Mouse (Mus musculus) spleen, postnatal 14 days (tissue): ENCODE measurements around the gene Hist1h2bk.

ENCODE experiments used
- DNase-seq, 2 experiments: peaks; one replicate each; pipeline ENCODE4 v3.0.0; 2021 to 2022; ENCODE audit warnings: low spot score in 2 of 2

Gene Hist1h2bk

DNA sequence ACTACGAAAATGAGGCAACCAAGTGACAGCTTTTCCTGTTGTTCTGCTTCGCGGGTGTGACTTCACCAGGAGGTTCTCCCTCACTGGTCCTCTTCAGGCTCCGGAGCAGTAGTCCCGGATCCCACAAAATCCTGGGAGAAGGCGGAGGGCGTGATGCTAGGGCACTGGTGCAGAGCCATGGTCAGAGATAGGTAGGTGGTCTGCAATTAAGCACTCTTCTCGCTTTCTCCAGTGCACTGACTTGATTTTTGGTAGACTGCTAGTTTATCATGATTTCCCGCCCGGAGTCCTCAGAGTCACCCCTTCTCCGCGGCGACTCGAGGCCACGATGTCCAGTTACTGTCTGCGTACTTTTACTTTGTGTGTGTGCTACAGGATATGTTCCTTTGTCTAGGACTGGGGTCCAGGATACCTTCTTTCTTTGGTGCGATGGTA lies 21.2 kb upstream of the Hist1h2bk start:
- DNase-seq: no peak

DNA sequence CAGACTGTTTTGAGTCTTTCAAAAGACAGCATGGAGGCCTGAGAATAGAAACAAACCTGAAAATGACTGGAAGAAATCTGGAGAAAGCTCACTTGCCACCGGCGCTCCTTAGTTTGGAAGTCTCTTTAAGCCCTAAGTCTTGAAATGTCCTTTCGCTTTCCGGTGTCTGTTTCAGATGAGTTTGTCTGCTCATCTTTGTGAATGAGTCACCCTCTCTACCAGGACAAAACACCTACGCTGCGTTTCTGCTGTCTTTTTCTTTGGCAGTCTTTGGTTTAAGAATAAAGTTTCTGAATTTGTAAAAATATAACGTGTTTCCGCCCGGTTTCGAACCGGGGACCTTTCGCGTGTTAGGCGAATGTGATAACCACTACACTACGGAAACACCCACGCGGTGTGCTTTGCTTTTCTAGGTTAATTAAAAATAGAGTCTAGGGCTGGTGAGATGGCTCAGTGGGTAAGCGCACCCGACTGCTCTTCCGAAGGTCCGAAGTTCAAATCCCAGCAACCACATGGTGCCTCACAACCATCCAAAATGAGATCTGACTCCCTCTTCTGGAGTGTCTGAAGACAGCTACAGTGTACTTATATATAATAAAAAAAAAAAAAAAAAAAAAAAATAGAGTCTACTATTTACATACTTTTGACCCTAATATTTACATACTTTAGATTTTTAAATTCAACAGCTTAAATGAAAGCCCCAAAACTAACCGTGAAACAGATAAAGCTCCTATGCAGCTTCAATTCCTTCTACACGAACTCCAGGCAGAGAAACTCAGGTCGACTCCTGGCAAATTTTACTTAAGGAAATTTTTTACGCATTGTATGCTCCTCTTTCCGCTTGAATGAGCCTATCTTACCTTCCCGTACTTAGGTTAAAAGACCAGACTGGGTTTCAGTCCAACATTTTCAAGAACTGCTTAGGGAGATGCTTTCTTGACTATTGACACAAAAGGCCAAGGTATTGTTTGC lies 19.9 kb upstream of the Hist1h2bk start:
- DNase-seq: peak; percentile 62 to 80

DNA sequence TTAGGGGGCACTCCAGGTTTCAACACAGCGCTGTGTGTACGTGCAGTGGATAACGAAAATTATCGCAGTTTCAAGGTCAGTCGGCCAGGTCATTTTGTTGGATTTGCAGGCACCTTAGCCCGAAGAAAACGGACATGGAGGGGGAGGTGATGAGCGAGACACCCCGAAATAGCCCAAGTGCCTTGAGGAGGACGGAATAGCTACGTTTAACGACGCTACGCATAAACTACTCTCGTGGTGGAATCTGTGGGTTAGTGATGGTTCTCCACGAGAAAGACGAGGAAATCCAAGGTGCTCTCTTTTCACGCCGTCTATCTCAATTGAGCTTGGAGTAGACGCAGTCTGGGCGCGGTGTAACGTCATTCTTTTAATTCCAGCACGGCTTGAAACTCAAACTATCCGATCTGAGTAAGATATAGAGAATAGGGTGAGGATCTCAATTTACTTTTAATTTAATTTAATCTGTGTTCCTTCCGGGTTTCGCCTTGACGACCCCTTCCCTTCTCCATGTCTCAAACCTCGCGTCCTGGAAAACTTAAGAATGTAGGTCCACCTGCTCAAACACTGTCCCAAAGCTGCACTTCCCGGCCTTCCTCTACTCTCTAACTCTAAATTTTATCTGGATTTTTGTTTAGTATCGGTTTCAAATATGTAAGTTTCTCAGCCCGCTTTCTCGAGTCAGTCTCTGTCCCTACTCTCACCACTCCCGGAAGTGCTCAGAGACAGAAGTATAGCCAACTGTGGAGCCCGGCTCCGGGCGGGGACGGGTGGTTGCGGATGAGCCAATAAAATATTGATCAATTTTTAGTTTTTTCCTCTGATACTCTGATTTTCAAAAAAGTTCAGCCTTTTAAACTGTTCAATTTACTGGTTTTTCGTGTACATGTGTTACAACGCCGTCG lies 15.5 kb upstream of the Hist1h2bk start:
- DNase-seq: peak in 1 of 2 experiments; percentile 45

DNA sequence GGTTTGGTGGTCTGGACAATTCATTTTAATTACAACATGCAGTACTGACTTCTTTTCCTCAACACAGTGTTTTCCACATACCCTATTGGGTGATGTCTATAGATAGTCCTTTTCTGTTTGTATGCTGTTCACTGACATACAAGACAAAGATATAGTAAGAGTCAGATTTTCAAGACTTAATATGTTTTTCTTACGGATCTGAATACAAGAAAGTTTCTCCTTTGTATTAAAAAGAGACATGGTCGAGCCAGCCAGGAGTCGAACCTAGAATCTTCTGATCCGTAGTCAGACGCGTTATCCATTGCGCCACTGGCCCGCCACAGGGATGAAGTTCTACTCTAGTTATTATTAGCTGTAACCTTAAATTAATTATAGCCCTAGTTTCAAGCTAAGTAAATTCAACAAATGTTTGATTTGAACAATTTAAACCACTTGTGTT lies 14.8 kb upstream of the Hist1h2bk start:
- peak; percentile 53 to 65 for DNase-seq

DNA sequence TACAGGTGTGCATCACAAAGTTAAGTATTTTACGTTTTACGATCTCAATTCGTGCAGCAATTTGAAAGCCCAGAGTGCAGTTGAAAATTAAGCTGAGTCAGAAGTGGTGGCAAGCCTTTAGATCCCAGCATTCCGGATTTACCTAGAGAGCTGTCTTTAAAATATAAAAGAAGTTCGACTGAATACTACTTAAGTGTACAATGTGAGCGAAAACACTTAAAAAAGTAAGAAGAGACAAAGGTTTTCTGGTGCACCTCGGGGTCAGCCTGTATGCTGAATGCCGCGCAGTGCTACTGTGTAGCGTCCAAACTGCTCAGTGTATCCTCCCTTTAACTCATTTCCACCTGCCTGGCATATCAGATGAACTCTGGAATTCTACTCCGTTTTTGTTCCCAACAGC lies 14.1 kb upstream of the Hist1h2bk start:
- no peak for DNase-seq

DNA sequence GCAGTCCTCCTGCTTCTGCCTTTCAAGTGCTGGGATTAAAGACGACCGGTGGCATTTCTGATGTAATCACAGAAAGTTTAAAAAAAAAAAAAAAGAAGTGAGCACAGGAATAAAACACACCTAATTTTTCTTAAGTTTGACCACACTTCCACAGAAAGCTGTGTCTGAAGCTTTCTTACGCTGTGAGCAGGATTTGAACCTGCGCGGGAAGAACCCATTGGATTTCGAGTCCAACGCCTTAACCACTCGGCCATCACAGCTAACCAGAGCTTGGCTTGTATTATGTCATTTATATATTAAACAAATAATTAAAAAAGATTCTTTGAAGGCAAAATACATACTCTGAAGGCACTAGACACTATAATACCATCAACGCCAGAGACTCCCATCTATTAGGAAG lies 13.4 kb upstream of the Hist1h2bk start:
- DNase-seq: peak; percentile 70 to 77

DNA sequence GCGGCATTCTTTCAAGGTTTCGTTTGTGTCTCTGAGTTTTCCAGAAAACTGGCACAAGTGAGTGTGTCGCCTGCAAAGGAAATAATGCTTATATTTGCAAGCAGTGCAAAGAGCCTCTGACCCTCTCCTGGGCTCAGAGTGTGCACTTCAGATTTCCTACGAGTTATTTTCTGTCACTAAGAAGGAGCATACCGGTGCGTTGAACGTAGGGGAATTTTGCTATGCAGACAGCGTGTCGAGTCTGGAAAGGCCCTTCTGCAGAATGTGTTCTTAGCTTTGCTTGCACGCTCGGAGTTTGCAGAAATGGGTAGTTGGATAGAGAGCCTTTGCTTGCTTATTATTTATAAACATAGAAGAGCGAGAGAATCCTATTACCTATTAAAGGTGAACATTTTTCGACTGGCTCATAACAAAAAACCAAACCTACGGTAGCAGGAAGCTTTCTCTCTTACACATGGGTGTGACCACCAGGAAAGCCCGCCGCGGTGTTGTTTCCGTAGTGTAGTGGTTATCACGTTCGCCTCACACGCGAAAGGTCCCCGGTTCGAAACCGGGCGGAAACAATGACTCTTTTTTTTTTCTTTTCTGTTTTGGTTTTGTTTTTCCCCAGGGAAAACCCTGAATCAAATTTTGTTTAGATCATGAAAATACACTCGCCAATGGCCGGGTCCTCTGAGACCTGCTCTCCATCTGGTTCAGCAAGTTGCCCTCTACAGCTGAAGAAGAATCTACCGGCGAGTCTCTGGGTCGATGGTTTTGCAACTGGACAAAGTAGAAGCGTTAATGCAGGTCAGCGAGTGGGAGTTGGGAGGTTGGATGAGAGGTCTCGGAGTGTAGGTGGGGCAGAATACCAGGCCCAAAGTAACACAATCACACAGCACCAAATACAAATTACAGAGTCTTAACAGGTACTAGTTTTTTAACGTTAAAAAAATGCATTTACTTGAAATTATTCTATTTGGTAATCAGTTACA lies 9.3 kb upstream of the Hist1h2bk start:
- peak; percentile 74 to 88 for DNase-seq

DNA sequence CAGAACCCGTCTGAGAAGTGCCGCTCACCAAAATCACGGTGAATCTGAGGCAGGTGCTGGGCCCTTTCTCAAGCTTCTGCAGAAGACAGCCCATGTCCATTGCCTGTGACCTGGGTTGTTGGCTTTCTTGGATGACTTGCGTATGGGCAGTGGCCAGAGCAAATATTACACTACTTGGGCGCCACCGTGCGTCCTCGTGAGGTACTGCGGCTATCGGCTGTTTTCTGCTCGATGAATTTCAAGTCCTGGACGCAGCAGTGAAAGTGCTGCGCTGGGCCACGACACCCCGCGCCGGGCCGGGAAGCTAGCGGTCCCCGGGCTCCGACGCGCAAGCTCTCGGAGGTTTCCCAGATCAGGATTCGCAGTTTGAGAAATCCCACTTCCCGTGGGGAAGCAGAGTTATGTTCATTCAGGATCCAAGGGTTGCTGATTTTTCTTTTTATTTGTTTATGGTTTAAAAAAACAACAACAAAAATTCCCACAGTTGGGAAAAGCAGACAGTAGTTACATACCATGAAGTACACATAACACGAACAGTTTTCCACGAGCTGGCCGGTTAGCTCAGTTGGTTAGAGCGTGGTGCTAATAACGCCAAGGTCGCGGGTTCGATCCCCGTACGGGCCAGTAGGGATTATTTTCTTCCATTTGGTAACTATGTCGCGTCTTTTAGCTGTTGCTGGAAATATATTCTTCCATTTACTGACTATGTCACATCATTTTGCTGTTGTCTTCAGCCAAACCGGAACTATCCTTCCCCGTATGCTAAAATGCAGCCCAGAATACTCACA lies 6.8 kb upstream of the Hist1h2bk start:
- peak; percentile 92 to 96 for DNase-seq

DNA sequence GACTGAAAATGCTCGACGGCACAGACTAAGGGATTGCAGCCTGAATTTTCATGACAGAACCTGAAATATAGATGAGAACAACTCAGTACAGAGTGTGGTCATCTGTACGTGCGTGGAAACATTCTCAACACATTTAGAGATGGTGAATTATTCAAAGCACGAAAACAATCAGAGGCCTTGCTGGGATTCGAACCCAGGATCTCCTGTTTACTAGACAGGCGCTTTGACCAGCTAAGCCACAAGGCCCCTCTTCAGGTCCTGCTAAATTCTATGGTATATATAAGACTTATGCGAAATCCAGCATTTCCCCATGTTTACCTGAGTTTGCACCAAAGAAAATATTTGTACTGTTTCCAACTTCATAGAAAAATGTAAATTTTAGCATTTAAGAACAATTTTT lies 5.7 kb upstream of the Hist1h2bk start:
- no peak for DNase-seq

DNA sequence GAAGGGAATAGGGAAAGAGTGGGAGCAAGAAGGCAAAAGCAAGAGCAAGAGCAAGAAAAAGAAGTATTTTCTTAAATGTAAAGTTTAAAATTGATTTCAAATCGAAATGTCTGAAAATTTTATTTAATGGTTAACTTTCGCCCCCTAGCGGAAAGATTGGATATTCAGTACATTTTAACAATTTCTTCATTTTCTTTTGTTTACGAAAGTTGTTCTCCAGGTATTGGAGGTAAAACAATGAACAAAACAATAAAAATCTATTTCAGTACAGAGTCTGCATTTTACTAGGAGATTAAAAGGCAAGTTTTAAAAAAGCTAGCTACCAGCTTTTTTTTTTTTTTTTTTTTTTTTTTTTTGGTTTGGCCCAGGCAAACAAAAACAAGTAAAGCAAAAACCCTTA lies 5.2 kb upstream of the Hist1h2bk start:
- DNase-seq: no peak

DNA sequence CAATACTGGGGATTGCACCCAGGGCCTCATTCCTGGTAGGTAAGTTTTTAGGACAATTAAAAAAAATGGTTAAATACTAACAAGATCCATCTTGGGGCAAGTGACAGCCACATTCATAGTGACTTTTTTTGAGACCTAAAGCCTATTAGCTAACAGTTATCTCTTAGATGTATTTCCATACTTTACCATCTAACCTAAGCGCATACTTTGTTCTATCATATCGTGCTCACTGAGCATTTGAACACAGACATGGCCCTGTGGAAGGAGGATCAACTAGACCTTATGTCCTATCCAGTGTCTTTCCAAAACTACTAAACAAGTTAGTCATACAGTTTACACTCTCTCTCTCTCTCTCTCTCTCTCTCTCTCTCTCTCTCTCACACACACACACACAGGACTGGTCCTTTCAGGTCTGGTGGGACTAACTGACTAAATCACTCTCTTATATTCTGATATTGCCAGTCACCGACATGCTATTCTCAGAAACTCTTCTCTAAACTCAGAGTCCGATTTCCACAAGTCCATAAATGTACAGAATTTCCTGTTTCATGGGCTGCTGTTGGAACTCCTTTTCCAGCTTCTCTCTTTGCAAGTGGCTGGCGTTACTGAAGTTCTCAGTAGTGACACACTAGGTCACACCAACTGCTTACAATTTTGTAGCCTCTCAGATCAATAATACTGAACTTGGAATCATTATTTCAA lies 1.8 kb upstream of the Hist1h2bk start:
- DNase-seq: no peak

DNA sequence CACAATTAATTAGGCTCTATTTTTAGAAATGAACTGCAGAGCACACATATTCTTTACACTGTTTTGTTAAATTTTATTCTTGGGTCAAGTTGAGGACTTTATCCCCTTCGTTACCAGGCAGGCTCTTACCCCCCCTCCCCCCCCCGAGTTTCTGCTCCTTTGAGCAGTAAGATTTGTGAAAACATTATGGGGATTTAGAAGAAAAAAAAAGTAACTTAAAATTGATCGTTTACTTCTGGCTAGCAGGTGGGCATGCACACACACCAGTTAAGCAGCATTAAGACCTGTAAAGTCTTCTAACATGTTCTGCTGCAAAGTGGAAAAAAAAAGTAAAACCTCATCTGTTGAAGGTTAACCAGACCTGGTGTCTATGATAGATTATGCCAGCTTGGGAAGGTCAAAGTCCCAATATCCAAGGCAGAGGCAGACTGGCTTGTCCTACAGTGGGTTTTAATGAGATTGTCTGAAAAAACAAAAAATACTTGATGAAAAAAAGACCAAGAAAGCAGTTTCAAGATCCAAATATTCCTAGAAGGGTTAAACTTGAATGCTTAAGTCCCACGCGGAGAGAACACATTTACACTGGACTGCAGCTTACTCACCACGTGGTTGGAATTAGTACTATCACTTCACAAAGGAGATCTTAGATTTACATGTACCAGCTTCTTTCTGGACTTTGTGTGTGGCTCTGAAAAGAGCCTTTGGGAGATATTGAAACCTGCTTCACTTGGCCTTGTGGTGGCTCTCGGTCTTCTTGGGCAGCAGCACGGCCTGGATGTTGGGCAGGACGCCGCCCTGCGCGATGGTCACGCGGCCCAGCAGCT lies 1.0 kb upstream of the Hist1h2bk start:
- no peak for DNase-seq

DNA sequence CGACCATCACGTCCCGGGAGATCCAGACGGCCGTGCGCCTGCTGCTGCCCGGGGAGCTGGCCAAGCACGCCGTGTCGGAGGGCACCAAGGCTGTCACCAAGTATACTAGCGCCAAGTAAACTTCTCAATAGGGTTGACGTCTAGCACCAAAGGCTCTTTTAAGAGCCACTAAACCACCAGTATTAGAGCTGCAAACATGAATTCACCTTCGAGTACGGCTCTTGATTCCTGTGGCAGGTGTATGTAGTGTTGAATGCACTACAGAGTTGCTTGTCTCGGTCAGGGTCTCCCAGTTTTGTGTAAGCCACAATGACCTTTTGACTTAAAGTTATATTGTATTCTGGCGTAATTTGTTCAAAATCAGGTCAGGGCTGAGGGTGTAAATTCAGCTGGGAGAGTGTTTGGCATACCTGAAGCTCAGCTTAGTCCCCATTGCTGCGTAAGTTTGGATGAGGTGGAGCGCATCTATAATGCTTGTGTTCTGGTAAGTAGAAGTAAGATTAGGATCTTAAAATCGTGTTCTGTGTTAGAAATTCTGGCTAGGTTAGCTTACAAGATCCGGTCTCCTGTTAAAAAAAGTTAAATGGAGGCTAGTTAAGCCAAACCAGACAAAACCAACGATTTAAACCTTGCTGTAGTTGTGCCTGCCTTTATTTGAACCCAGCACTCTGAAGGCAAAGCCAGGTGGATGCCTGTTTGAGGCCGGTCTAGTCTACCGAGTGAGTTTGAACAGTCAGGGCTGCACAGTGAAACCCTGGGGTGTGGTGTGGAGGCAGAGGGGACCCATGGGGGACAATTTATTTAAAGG lies 683 bp downstream of the Hist1h2bk start:
- peak in 1 of 2 experiments; percentile 30 for DNase-seq

DNA sequence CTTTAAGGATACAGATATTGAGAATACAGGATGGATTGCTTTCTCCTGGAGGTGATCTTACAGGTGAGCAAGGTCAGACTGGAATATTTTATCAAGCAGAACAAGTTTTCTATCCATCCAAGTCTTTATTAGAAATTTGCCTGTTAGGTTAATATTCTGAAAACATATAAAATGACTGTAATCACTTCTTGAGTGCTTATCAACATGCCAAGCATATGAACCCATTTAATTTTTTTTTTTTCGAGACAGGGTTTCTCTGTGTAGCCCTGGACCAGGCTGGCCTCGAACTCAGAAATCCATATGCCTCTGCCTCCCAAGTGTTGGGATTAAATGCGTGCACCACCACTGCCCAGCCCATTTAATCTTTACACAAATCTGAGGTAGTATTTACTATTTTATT lies 1.3 kb downstream of the Hist1h2bk start:
- no peak for DNase-seq

DNA sequence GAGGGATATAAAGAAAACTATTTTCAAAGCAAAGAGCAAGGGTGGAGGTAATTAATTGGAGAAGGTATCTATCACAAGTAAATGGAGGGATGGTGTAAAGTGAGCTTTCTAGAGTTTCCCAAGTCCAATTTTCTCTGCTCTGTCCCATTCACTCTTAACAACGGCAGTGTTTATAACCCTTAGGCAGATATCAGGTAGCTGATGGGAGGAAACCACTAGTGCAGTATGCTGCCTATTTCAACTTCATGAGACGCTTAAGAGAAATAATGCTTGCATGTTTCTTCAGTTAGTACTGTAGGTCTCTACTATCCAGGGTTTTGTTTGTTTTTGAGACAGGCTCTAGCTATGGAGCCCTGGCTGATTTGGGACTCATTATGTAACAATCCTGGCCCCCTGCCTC lies 1.7 kb downstream of the Hist1h2bk start:
- DNase-seq: no peak

DNA sequence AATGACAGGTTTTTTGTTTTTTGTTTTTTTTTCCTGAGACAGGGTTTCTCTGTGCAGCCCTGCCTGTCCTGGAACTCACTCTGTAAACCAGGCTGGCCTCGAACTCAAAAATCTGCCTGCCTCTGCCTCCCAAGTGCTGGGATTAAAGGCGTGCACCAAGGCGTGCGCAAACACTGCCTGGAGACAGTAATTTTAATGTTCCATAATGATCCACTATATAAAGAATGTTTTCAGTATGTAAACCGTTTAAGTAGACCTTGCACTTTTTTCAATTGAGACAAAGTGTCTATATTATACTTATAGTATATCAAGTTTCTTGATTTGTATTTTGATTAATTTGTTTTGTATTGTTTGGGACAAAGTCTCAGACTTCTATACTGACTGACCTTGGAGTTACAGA lies 3.7 kb downstream of the Hist1h2bk start:
- DNase-seq: no peak

DNA sequence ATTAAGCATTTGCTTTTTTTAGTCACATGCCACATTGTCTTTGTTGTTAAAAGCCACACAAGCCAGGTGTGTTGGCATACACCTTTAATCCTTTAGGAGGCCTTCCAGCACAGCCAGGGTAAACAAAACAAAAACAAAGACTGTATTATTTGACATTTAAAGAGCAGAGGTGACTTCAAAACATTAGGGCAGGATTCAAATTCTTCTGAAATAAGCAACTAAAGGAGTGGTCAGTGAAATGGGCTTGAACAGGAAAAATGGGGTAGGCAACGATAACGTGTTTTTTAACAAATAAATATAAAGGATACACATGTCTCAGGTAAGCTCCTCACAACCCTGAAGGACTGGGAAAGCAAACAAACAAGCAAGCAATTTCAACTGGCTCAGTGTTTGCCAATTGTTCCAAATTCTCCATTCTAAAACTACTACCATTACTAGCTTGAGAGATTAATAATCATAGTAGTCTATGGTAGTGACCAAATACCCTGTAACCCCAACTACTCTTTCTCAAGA lies 4.3 kb downstream of the Hist1h2bk start:
- no peak for DNase-seq
